Mouse (Mus musculus): Measurements from ENCODE around the gene 9030624G23Rik.
"Not testable (repeated sequence)": the region's sequence is repeated elsewhere in the genome, so short reads cannot be mapped to it uniquely, and the experiment has no call there.

The 9030624G23Rik gene

GRCm38 (mm10) chr12:24097108-24097520 lies at the start of gene 9030624G23Rik:
TSS of gene 9030624G23Rik (minus strand) at chr12:24097246.
- in situ Hi-C loops (cut with MboI, MseI): not testable (repeated sequence)

DNA sequence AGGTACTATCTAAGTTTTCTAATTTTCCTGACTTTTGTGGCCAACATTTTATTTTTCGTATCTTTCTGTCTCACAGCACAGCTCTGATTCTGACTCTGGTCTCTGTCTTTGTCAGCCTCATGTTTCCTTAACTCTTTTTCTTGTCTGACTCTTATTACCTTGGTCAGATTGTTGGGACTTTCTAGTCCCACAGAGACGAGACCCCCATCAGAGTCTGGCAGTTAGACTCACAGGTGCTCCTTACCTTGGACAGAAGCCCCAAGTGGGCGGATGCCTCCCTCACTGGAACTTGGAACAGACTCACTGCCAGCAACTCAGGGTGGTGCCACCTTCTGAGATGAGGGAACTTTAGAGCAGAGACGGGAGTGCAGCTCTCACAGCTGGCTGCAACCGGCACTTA lies 13.9 kb downstream of the 9030624G23Rik start:
- in situ Hi-C loops (cut with MboI, MseI): not testable (repeated sequence)

Data from T-helper 2 cell (primary cell).